Mouse (Mus musculus): ENCODE measurements at regions not wholly inside any gene's neighbourhood (a gene's known extent, or its start where the extent isn't known, plus 50 kb on each side); places are given as distances from the start of the nearest gene placed in this dataset.

DNA sequence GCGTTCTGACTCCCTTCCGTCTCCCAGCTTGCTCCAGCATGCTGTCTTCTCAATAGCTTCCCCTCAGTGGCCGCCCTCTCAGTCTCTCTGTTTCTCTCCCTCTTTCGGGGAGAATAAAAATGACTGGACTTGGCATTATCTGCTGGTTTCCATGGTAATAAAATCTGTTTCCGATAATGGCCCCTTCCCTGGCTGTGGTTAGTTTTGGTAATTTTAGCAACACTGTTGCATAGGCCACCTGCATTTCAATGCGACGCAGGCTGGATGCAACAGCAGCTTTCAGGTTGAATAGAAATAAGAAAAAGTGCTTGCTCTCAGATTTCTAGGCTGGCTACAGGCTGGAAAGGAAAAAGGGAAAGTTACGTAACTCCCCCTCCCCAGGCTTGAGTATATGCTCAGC, 133.9 kb upstream of the Zc3h12a start:
- no peak for TF ChIP-seq CTCF (IDR thresholded peaks at IDR 0.05; ENCODE audit: low read depth, low read length)
- TF ChIP-seq POLR2A (IDR thresholded peaks at IDR 0.05; ENCODE audit: extremely low read depth, insufficient read depth, low read length): no peak
